Mouse (Mus musculus): ENCODE measurements at regions not wholly inside any gene's neighbourhood (a gene's known extent, or its start where the extent isn't known, plus 50 kb on each side); places are given as distances from the start of the nearest gene placed in this dataset.

DNA sequence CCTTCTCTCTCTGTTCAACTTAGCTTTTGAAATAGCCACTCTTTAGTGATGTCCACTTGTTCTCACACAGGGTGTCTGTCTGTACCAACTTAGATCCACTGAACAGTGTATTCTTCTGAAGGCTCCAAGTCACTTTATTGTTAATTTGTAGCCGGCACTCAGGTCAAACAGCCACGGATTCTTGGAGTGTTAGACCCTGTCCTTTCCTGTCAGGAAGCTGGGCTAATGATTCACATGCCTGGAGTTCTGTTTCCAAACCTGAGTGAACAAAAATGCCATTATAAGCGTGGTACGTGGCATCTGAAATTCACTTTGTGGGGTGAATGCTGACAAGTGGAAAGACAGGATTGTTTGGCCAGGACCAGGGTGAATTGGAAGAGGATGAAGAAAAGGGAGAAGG lies 69.5 kb upstream of the Fam174b start:
- no peak for TF ChIP-seq CTCF (IDR thresholded peaks at IDR 0.05; ENCODE audit: extremely low read depth, insufficient read depth, insufficient read length, insufficient replicate concordance)
- TF ChIP-seq POLR2A (IDR thresholded peaks at IDR 0.05; ENCODE audit: low read depth, low read length), result no peak

All from spleen, adult 2 months (tissue).